Mouse (Mus musculus): ENCODE measurements at regions not wholly inside any gene's neighbourhood (a gene's known extent, or its start where the extent isn't known, plus 50 kb on each side); places are given as distances from the start of the nearest gene placed in this dataset.

GRCm38 (mm10) chr3:115655020-115655419, 59.9 kb downstream of the S1pr1 start:
- no peak for DNase-seq
- intact Hi-C loops (cut with DNase I): no loop called here

DNA sequence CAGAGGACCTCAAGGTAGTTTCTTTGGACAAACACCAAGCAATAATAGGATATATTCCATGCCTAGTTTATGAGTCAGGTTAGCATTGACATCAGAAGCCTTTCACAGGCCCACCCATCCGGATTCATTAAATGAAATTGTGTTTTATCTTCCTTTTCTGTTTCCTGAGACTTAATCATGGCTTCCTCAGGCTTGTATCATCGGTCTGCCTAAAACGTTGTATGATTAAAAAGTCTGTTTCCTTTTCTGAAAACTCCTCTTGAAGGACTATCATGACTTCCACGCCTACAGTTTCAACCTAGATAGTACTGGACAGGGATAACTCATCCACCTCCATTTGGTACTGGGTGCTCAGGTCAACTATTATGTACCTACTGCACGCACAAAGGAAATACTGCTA, 62.6 kb downstream of the S1pr1 start:
- intact Hi-C loops (cut with DNase I): no loop called here
- no peak for DNase-seq

DNA sequence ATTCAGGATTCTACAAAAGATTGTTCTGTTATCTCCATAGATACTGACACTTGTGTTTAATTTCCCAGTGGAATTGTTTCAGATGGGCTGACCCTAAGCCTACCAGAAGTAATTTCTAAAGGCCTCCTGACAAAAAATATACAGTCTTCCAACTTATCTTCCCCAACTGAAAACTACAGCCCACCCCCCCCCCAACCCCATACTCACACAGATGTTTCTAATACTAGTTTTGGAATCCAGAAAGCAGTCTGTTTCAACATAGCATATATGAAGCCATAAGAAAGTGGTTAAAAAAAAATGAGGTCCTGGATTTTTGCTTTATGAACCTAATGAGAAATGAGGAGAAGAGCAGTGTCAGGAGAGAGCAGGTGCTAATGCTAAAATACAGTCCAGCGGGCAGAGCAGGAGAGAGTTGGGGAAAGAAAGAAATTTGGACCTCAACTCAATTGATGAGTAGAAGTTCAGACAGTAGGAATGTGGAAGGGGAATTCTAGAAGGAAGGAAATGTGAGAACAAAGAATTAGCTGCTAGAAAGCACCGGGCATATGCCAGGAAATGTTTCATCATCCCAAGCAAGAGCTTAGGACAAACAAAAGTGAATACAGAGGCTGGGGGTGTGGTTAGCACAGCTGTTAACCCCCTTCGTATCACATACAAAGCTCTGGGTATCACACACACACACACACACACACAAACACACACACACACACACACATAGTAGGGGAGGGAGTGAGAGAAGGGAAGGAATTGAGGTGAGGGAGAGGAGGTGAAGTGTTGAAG, 65.3 kb downstream of the S1pr1 start:
- no peak for DNase-seq
- intact Hi-C loops (cut with DNase I): no loop called here

- intact Hi-C loops (cut with DNase I): no loop called here
- no peak for DNase-seq
Measured at GRCm38 (mm10) chr3:115646993-115647392, 67.9 kb downstream of the S1pr1 start.

GRCm38 (mm10) chr3:115644307-115644706, 70.6 kb downstream of the S1pr1 start:
- no peak for DNase-seq
- intact Hi-C loops (cut with DNase I): no loop called here

- peak; percentile 64 to 65 for DNase-seq
- intact Hi-C loops (cut with DNase I): loop anchor here (2.0 kb wide), 1 partner anchor 46 kb away; no protein-coding TSS in a partner anchor
Measured at GRCm38 (mm10) chr3:115642846-115643260, 72.0 kb downstream of the S1pr1 start.

GRCm38 (mm10) chr3:115642001-115642845, 72.6 kb downstream of the S1pr1 start:
- intact Hi-C loops (cut with DNase I): loop anchor here (2.0 kb wide), 1 partner anchor 45 kb away; no protein-coding TSS in a partner anchor

DNA sequence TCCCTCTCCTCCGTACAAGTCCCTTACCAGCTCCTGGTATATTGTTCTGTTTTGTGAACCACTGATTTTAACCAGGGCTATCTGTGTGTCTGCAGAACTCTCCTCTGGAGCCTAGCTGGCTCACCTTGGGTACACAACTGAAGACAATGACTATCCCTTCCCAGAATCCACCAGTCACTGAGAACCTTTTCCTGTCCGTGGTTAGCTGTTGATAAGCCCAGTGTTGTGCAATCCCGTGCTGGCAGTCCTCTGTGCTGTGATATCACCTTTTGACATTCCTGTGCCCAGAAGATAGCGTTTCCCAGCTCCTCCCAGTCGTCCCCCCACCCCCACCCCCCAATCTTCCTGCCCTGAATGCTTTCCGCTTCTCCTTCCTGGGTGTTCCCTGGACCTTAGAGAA, 73.5 kb downstream of the S1pr1 start:
- intact Hi-C loops (cut with DNase I): no loop called here
- peak in 1 of 2 experiments; percentile 15 for DNase-seq

More at GRCm38 (mm10) chr3:115642001-115642845, 72.6 kb downstream of the S1pr1 start:
- no peak for DNase-seq

GRCm38 (mm10) chr3:115635487-115635886, 79.4 kb downstream of the S1pr1 start:
- intact Hi-C loops (cut with DNase I): no loop called here
- DNase-seq: no peak

DNA sequence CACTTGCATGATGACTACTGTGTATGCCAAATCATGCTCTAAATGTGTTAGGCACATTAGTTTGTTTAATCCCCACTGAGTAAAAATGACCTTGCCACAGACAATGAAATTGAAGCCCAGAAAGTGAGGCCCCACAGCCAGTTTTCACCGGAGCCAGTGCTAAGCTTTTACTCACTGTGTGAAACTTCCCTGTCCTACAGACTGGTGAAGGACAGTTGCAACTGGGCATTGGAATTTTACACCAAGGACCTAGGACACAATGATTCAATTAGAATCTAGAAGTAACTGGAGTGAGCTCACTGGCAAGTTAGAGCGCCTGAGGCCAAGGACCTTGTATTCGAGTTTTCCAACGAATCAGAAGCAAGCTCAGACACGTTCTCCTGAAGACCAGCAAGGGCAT, 79.8 kb downstream of the S1pr1 start:
- intact Hi-C loops (cut with DNase I): no loop called here
- no peak for DNase-seq

GRCm38 (mm10) chr3:115632417-115632743, 82.5 kb downstream of the S1pr1 start:
- DNase-seq: no peak
- intact Hi-C loops (cut with DNase I): no loop called here

- no peak for DNase-seq
- intact Hi-C loops (cut with DNase I): no loop called here
Measured at GRCm38 (mm10) chr3:115631573-115632416, 83.1 kb downstream of the S1pr1 start.

DNA sequence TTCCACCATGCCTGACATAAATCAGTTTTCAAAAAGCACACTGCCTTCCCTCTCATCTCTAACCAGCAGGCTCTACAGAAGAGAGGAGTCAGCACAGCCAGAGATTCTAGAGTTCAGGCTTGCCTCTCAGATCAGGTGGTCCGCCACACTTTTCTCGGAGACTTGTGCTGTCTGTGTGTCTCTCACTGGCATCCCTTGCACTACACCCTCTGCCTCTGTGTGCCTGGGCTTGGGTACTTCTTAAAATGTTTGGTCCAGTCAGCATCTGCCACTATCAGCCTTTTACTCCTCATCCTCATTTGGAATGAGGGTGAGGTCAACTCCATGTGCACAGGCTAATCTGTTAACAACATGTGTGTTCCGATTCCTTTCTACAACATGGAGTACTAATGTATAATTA, 92.0 kb downstream of the S1pr1 start:
- no peak for DNase-seq
- intact Hi-C loops (cut with DNase I): no loop called here

- no peak for DNase-seq
- intact Hi-C loops (cut with DNase I): no loop called here
Measured at GRCm38 (mm10) chr3:115622300-115622699, 92.6 kb downstream of the S1pr1 start.

DNA sequence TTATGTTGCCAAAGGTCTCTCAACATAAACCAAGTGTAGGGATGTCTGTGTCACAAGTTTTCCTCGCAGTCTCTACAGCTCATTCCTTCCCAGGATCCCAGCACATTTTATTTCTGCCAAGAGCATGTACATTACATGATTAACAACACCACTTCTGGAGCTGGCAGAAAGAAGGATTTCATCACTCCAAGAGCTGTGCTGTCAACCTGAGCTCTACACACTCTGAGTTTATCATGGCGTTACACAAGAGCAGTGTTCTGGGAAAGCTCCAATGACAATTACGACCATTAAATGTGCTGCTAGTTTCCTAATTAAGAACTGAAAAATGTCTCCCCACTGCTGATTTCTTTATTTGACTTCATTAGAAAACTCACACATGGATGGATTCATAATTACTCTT, 94.9 kb downstream of the S1pr1 start:
- intact Hi-C loops (cut with DNase I): no loop called here
- no peak for DNase-seq

- no peak for DNase-seq
- intact Hi-C loops (cut with DNase I): no loop called here
Measured at GRCm38 (mm10) chr3:115615994-115616598, 98.8 kb downstream of the S1pr1 start.

- intact Hi-C loops (cut with DNase I): no loop called here
- no peak for DNase-seq
Measured at GRCm38 (mm10) chr3:115612859-115613258, 102.0 kb downstream of the S1pr1 start.

GRCm38 (mm10) chr3:115608087-115608486, 106.8 kb downstream of the S1pr1 start:
- no peak for DNase-seq
- intact Hi-C loops (cut with DNase I): no loop called here

GRCm38 (mm10) chr3:115604734-115605279, 110.1 kb downstream of the S1pr1 start:
- DNase-seq: no peak
- intact Hi-C loops (cut with DNase I): no loop called here

DNA sequence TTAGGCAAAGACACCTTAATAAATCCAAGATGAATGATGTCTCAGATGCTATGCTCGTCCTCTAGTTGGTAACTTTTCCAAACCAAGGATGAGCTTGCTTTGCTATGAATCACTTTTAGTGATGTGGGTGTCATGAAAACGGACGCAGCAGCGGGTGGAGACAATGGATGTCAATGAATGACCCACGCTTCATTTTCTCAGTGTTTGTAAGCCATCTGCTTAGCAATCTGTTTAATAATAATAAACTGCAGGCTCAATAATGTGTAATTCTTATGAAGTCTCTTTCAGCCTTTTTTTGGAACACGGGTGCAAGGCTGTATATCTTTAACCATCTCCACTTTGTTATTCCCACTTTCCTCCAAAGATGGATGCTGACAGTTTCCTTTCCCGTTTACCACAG, 110.6 kb downstream of the S1pr1 start:
- intact Hi-C loops (cut with DNase I): no loop called here
- DNase-seq: no peak

Data from gastrocnemius, postnatal 36 days (tissue).